Mouse (Mus musculus): ENCODE measurements at regions not wholly inside any gene's neighbourhood (a gene's known extent, or its start where the extent isn't known, plus 50 kb on each side); places are given as distances from the start of the nearest gene placed in this dataset.

DNA sequence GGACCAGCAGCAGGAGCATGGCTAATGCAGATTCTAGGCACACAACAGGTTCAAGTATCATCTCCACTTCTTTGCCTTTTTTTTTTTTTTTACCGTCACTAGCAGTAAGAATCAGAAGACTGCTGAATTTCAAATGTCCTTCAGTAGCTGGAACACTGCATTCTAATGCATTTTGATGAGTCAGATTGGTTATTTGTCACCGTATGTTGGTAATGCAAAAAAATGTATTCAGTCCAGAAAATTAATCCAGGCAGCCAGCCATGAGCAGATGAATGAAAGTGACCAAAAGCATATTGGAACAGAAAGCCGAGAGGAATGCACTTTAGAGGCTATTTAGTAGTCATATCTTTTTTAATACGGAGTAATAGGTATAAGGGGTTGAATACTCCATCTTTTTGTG is 322.4 kb upstream of the Pard3b start:
- H3K4me3 ChIP-seq (ENCODE audit: low read depth, low read length) = no peak overlapping the region
- H3K27me3 ChIP-seq (replicated peaks; ENCODE audit: control insufficient read depth, insufficient read depth, low read length) = no peaks in the 10 kb centered on the region
- no peaks in the 10 kb centered on the region for H3K36me3 ChIP-seq (ENCODE audit: control insufficient read depth, insufficient read depth, low read length)
- ATAC-seq (replicated peaks; ENCODE audit: low FRiP score) (no peak), DNase-seq (ENCODE audit: low spot score) (no peak)
- 85% methylated on average over 4 of the region's 4 CpGs for WGBS
- H3K4me1 ChIP-seq (replicated peaks; ENCODE audit: control insufficient read depth, insufficient read depth, low read length) = no peaks in the 10 kb centered on the region
- no peaks in the 10 kb centered on the region for H3K9me3 ChIP-seq (ENCODE audit: control insufficient read depth, low read length)
- H3K9ac ChIP-seq (ENCODE audit: low read depth, low read length) = no peak overlapping the region
- no peak overlapping the region for H3K27ac ChIP-seq (ENCODE audit: low read depth, low read length)
- no peak overlapping the region for H3K4me2 ChIP-seq

DNA sequence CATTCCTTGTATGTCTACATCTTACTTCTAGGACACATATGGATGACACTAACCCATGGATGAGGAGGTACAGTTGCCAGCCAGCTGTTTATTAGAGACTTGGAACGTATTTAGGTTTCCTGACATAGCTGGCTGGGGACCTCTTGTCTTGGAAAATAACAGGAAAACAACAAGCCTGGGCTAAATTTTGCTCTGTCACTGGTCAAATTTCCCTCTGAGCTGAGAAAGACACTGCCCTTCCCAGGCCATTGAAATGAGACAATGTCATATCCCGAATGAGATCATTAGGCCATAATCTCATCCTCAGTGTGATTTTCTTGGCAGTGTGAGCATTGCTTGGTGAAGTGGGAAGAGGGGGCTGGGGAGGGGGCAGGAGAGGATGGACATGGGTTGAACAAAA is 321.9 kb upstream of the Pard3b start:
- Histone ChIP-seq H3K27me3 (replicated peaks; ENCODE audit: control insufficient read depth, insufficient read depth, low read length) (no peaks in the 10 kb centered on the region), H3K4me2 (no peak overlapping the region), H3K9me3 (ENCODE audit: control insufficient read depth, low read length) (no peaks in the 10 kb centered on the region), H3K4me3 (ENCODE audit: low read depth, low read length) (no peak overlapping the region), H3K9ac (ENCODE audit: low read depth, low read length) (no peak overlapping the region), H3K36me3 (ENCODE audit: control insufficient read depth, insufficient read depth, low read length) (no peaks in the 10 kb centered on the region), H3K4me1 (replicated peaks; ENCODE audit: control insufficient read depth, insufficient read depth, low read length) (no peaks in the 10 kb centered on the region), H3K27ac (ENCODE audit: low read depth, low read length) (no peak overlapping the region)
- WGBS = 79% methylated on average over 2 of the region's 2 CpGs
- DNase-seq (ENCODE audit: low spot score) = no peak
- ATAC-seq (replicated peaks; ENCODE audit: low FRiP score) = no peak

DNA sequence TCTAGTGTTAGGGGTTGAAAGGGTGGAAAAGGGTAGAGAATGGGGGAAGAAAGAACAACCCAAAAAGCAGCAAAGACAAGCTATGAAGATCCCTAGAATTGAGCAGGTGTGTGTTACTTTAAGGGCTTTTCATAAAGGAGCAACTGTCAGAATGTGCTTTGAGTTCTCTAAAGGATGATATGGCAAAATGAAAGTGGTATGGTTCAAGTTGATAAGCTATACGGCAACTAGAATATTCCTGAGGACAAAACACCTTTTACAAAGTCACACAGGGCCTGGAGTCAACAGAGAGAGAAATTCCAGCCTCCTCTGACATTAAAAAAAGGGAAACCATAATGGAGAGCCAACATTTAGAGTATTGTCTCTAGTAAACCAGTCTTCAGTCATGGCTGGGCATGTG is 320.6 kb upstream of the Pard3b start:
- H3K9me3 ChIP-seq (ENCODE audit: control insufficient read depth, low read length) = no peaks in the 10 kb centered on the region
- H3K4me1 ChIP-seq (replicated peaks; ENCODE audit: control insufficient read depth, insufficient read depth, low read length) = no peaks in the 10 kb centered on the region
- no peak overlapping the region for H3K4me2 ChIP-seq
- ATAC-seq (replicated peaks; ENCODE audit: low FRiP score) = no peak
- no peak for DNase-seq (ENCODE audit: low spot score)
- no peak overlapping the region for H3K9ac ChIP-seq (ENCODE audit: low read depth, low read length)
- 57% methylated on average over 1 of the region's 1 CpGs for WGBS
- no peak overlapping the region for H3K27ac ChIP-seq (ENCODE audit: low read depth, low read length)
- H3K36me3 ChIP-seq (ENCODE audit: control insufficient read depth, insufficient read depth, low read length) = no peaks in the 10 kb centered on the region
- no peaks in the 10 kb centered on the region for H3K27me3 ChIP-seq (replicated peaks; ENCODE audit: control insufficient read depth, insufficient read depth, low read length)
- H3K4me3 ChIP-seq (ENCODE audit: low read depth, low read length) = no peak overlapping the region

- Histone ChIP-seq H3K9ac (ENCODE audit: low read depth, low read length) (no peak overlapping the region), H3K4me3 (ENCODE audit: low read depth, low read length) (no peak overlapping the region), H3K27me3 (replicated peaks; ENCODE audit: control insufficient read depth, insufficient read depth, low read length) (no peaks in the 10 kb centered on the region), H3K27ac (ENCODE audit: low read depth, low read length) (no peak overlapping the region), H3K4me2 (no peak overlapping the region), H3K4me1 (replicated peaks; ENCODE audit: control insufficient read depth, insufficient read depth, low read length) (no peaks in the 10 kb centered on the region), H3K9me3 (ENCODE audit: control insufficient read depth, low read length) (no peaks in the 10 kb centered on the region), H3K36me3 (ENCODE audit: control insufficient read depth, insufficient read depth, low read length) (no peaks in the 10 kb centered on the region)
- WGBS = 72% methylated on average over 6 of the region's 6 CpGs
- ATAC-seq (replicated peaks; ENCODE audit: low FRiP score) (no peak), DNase-seq (ENCODE audit: low spot score) (no peak)
Measured at GRCm38 (mm10) chr1:61321513-61322145, 317.0 kb upstream of the Pard3b start.

DNA sequence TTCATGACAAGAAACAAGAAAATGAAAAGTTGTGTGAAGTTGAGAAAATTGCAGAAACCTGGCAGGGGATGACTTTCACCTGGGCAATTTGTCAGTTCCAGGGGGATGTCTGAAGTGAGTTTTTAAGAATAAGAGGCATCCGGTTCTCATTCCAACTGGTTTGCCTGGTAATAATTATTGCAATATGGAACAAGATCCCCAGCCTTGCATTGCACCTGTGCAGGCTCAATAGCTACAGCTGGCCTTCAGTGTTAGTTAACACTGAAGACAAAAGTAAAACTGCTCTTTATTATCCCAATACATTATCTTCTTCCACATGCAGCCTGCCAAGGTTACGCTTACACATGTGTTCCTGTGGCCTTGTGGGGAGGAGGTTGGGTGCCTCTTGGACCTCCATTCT is 307.2 kb upstream of the Pard3b start:
- H3K4me2 ChIP-seq = no peak overlapping the region
- H3K4me3 ChIP-seq (ENCODE audit: low read depth, low read length) = no peak overlapping the region
- H3K9me3 ChIP-seq (ENCODE audit: control insufficient read depth, low read length) = no peaks in the 10 kb centered on the region
- no peaks in the 10 kb centered on the region for H3K27me3 ChIP-seq (replicated peaks; ENCODE audit: control insufficient read depth, insufficient read depth, low read length)
- H3K4me1 ChIP-seq (replicated peaks; ENCODE audit: control insufficient read depth, insufficient read depth, low read length) = no peaks in the 10 kb centered on the region
- WGBS = 88% methylated on average over 2 of the region's 2 CpGs
- H3K36me3 ChIP-seq (ENCODE audit: control insufficient read depth, insufficient read depth, low read length) = no peaks in the 10 kb centered on the region
- no peak overlapping the region for H3K27ac ChIP-seq (ENCODE audit: low read depth, low read length)
- H3K9ac ChIP-seq (ENCODE audit: low read depth, low read length) = no peak overlapping the region
- ATAC-seq (replicated peaks; ENCODE audit: low FRiP score) (no peak), DNase-seq (ENCODE audit: low spot score) (no peak)

GRCm38 (mm10) chr1:61331906-61332305 is 306.7 kb upstream of the Pard3b start:
- H3K27ac ChIP-seq (ENCODE audit: low read depth, low read length) = no peak overlapping the region
- no peak overlapping the region for H3K4me3 ChIP-seq (ENCODE audit: low read depth, low read length)
- DNase-seq (ENCODE audit: low spot score) (no peak), ATAC-seq (replicated peaks; ENCODE audit: low FRiP score) (no peak)
- no peaks in the 10 kb centered on the region for H3K9me3 ChIP-seq (ENCODE audit: control insufficient read depth, low read length)
- no peak overlapping the region for H3K4me2 ChIP-seq
- no peaks in the 10 kb centered on the region for H3K36me3 ChIP-seq (ENCODE audit: control insufficient read depth, insufficient read depth, low read length)
- 59% methylated on average over 3 of the region's 3 CpGs for WGBS
- H3K27me3 ChIP-seq (replicated peaks; ENCODE audit: control insufficient read depth, insufficient read depth, low read length) = no peaks in the 10 kb centered on the region
- H3K9ac ChIP-seq (ENCODE audit: low read depth, low read length) = no peak overlapping the region
- H3K4me1 ChIP-seq (replicated peaks; ENCODE audit: control insufficient read depth, insufficient read depth, low read length) = no peaks in the 10 kb centered on the region

- Histone ChIP-seq H3K4me2 (no peak overlapping the region), H3K27ac (ENCODE audit: low read depth, low read length) (no peak overlapping the region), H3K27me3 (replicated peaks; ENCODE audit: control insufficient read depth, insufficient read depth, low read length) (no peaks in the 10 kb centered on the region), H3K9ac (ENCODE audit: low read depth, low read length) (no peak overlapping the region), H3K36me3 (ENCODE audit: control insufficient read depth, insufficient read depth, low read length) (no peaks in the 10 kb centered on the region), H3K4me1 (replicated peaks; ENCODE audit: control insufficient read depth, insufficient read depth, low read length) (no peaks in the 10 kb centered on the region), H3K9me3 (ENCODE audit: control insufficient read depth, low read length) (no peaks in the 10 kb centered on the region), H3K4me3 (ENCODE audit: low read depth, low read length) (no peak overlapping the region)
- ATAC-seq (replicated peaks; ENCODE audit: low FRiP score) = no peak
- WGBS = 95% methylated on average over 2 of the region's 2 CpGs
- no peak for DNase-seq (ENCODE audit: low spot score)
Measured at GRCm38 (mm10) chr1:61336367-61336766, 302.3 kb upstream of the Pard3b start.

- no peak for ATAC-seq (replicated peaks; ENCODE audit: low FRiP score)
- WGBS = 50% methylated on average over 1 of the region's 1 CpGs
- DNase-seq (ENCODE audit: low spot score) = no peak
- Histone ChIP-seq H3K9ac (ENCODE audit: low read depth, low read length) (no peak overlapping the region), H3K9me3 (ENCODE audit: control insufficient read depth, low read length) (no peaks in the 10 kb centered on the region), H3K4me3 (ENCODE audit: low read depth, low read length) (no peak overlapping the region), H3K36me3 (ENCODE audit: control insufficient read depth, insufficient read depth, low read length) (no peaks in the 10 kb centered on the region), H3K4me2 (no peak overlapping the region), H3K27me3 (replicated peaks; ENCODE audit: control insufficient read depth, insufficient read depth, low read length) (no peaks in the 10 kb centered on the region), H3K4me1 (replicated peaks; ENCODE audit: control insufficient read depth, insufficient read depth, low read length) (no peaks in the 10 kb centered on the region), H3K27ac (ENCODE audit: low read depth, low read length) (no peak overlapping the region)
Measured at GRCm38 (mm10) chr1:61352921-61353320, 285.7 kb upstream of the Pard3b start.

- Histone ChIP-seq H3K27ac (ENCODE audit: low read depth, low read length) (no peak overlapping the region), H3K36me3 (ENCODE audit: control insufficient read depth, insufficient read depth, low read length) (no peaks in the 10 kb centered on the region), H3K4me2 (no peak overlapping the region), H3K4me3 (ENCODE audit: low read depth, low read length) (no peak overlapping the region), H3K9ac (ENCODE audit: low read depth, low read length) (no peak overlapping the region), H3K4me1 (replicated peaks; ENCODE audit: control insufficient read depth, insufficient read depth, low read length) (no peaks in the 10 kb centered on the region), H3K9me3 (ENCODE audit: control insufficient read depth, low read length) (no peaks in the 10 kb centered on the region), H3K27me3 (replicated peaks; ENCODE audit: control insufficient read depth, insufficient read depth, low read length) (no peaks in the 10 kb centered on the region)
- DNase-seq (ENCODE audit: low spot score) = no peak
- WGBS = 57% methylated on average over 3 of the region's 3 CpGs
- ATAC-seq (replicated peaks; ENCODE audit: low FRiP score) = no peak
Measured at GRCm38 (mm10) chr1:61353481-61353880, 285.1 kb upstream of the Pard3b start.
